Mouse (Mus musculus) kidney, postnatal 0 days (tissue): ENCODE measurements around the gene Ipo4. TPM values are rescaled to one million over a fixed set of nuclear protein-coding genes. Genes with fewer than 3 reads are reported as not detected.

Source experiments
- ATAC-seq: fragments of 200-750 bp; cut with Nextera tagmentation; replicated peaks from 2 replicates; pipeline ENCODE4 v1.8.0; 2017; ENCODE audit warnings: low read depth, moderate number of reproducible peaks, moderate TSS enrichment, moderate library complexity; ENCODE audit not compliant: low FRiP score
- DNase-seq: peaks from one replicate; pipeline ENCODE4 v3.0.0-alpha.2; 2016; ENCODE audit warnings: low spot score
- H3K27ac ChIP-seq: fragments of 300-500 bp; sonication (generic); 2 replicates; pipeline ENCODE4 v1.5.1; 2014; ENCODE audit warnings: mild to moderate bottlenecking
- H3K27me3 ChIP-seq: fragments of 300-500 bp; sonication (generic); 2 replicates; pipeline ENCODE4 v1.6.1; 2014; ENCODE audit warnings: low read length, mixed read lengths; ENCODE audit not compliant: insufficient read depth
- H3K36me3 ChIP-seq: fragments of 300-500 bp; sonication (generic); 2 replicates; pipeline ENCODE4 v1.6.1; 2014; ENCODE audit warnings: low read length, mixed read lengths; ENCODE audit not compliant: insufficient read depth
- H3K4me1 ChIP-seq: fragments of 300-500 bp; sonication (generic); replicated peaks from 2 replicates; pipeline ENCODE4 v1.6.1; 2014; ENCODE audit warnings: antibody characterized with exemption, low read length, mixed read lengths; ENCODE audit not compliant: insufficient read depth
- H3K4me2 ChIP-seq: fragments of 300-500 bp; sonication (generic); 2 replicates; pipeline ENCODE4 v1.6.1; 2014; ENCODE audit warnings: mild to moderate bottlenecking, low read length, moderate library complexity, mixed read lengths
- H3K4me3 ChIP-seq: fragments of 300-500 bp; sonication (generic); replicated peaks from 2 replicates; pipeline ENCODE4 v1.5.1; 2014; ENCODE audit warnings: low read depth, low read length
- H3K9ac ChIP-seq: fragments of 300-500 bp; sonication (generic); 2 replicates; pipeline ENCODE4 v1.6.1; 2014; ENCODE audit warnings: low read depth, low read length
- H3K9me3 ChIP-seq: fragments of 300-500 bp; sonication (generic); replicated peaks from 2 replicates; pipeline ENCODE4 v1.6.1; 2016; ENCODE audit warnings: low read length, inconsistent platforms, mixed read lengths
- CTCF ChIP-seq: IDR thresholded peaks from 2 replicates; pipeline ENCODE4 v1.5.1; 2016; ENCODE audit warnings: antibody characterized with exemption, low read depth, mild to moderate bottlenecking, moderate library complexity
- WGBS: fragments of 180-500 bp; shearing (Covaris S2); extraction: QIAGEN DNeasy Blood & Tissue Kit; methylation state at CpG from one replicate; pipeline ENCODE4 v1.1.7; 2014; 5-methylcytosine and 5-hydroxymethylcytosine counted together
- polyA plus RNA-seq: library from polyadenylated mRNA; unstranded; fragments of >200 nt; fragmentation: Nextera tagmentation; extraction: Ambion mirVana; gene quantifications from 2 replicates; pipeline ENCODE4 v1.2.1, GENCODE M21; 2015

Ipo4 gene
- polyA plus RNA-seq, 1 experiment from 2014 or later: 58.5 TPM

DNA sequence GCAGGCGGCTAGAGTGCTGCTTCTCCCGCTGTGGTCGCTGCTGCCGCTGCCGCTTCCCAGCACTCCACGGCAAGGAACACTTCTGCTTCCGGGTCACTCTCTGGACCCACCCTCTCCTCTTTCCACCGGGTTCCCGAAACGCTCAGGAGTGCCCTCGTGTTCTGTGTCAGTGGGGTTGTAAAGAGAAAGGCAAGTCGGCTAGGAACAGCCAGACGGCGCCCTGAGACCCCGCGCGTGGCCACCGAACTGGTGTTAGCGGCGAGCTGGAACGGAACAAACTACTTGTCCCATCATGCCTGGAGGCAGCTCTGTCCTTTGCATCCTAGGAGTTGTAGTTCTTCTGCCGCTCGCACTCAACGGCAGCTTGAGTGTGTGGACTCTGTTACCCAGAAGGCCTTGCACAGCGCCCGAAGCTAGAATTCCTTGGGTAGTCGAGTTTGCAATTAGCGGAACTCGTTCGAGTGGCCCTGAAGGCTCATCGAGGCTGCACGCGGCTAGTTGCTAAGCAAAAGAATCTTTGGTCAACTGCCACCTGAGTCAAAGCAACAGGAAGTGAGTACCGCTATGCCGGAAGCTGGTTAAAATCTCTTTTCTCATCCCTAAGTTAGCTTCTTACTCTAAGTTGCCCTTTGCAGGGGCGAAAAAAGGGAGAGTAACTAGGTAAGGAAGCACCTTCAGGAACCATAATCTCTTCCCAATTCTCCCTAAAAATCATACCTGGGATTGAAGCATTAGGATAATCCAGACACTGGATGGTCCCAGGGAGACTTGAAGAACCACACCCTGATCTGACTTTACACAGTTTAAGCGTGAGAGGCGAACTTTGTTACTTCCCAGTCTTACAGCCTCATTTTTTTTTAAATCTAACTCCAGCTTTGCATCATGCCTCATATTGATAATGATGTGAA, 36.3 kb upstream of the Ipo4 start, which contains the start of the genes Gmpr2 and Nedd8:
TSS of gene Gmpr2 (plus strand) at position 109 of the 908 bp plus-strand sequence.
TSS of gene Nedd8 (minus strand) at position 292 of the 908 bp plus-strand sequence.
- under 1% methylated on average over 38 of the region's 38 CpGs for WGBS
- H3K27ac ChIP-seq: peak within 1 kb of the TSS; percentile 82
- peak; percentile 99 for DNase-seq
- H3K4me2 ChIP-seq: peak within 1 kb of the TSS; percentile 76
- H3K36me3 ChIP-seq: peaks cover 14% of the 10 kb centered on the region
- peak within 1 kb of the TSS; percentile 70 for H3K4me3 ChIP-seq
- peak; percentile 94 for ATAC-seq
- no peaks in the 10 kb centered on the region for H3K27me3 ChIP-seq
- TF ChIP-seq CTCF: no peak
- peaks cover 13% of the 10 kb centered on the region for H3K4me1 ChIP-seq
- no peaks in the 10 kb centered on the region for H3K9me3 ChIP-seq
- peak within 1 kb of the TSS; percentile 81 for H3K9ac ChIP-seq

DNA sequence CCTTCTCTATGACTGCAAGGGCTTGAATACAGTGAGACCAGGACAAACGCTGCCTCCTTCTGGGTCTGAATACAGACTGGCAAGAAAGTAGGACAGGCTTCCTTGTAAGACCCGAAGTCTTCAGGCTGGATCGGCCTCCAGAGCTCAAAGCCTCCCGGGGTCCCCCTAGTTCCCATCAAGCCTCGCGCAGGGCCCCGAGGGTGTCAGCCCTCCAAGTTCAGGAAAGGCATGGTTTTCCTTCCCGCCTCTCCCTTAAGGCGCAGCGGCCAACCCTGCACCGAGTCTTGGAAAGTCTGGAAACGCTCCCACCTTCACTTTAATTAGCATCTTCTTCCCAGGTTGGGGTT, 35.7 kb upstream of the Ipo4 start:
- ATAC-seq: peak; percentile 37; the same call in 1 of the 2 replicates
- Histone ChIP-seq H3K36me3 (peaks cover 13% of the 10 kb centered on the region), H3K27ac (peak overlapping the region; percentile 82), H3K9me3 (no peaks in the 10 kb centered on the region), H3K9ac (peak overlapping the region; percentile 81), H3K4me3 (peak overlapping the region; percentile 70), H3K4me2 (peak overlapping the region; percentile 76), H3K4me1 (peaks cover 13% of the 10 kb centered on the region), H3K27me3 (no peaks in the 10 kb centered on the region)
- WGBS: under 1% methylated on average over 12 of the region's 12 CpGs
- DNase-seq: no peak
- 0 out of 2 replicates have a peak, but pooled peaks have one; percentile 9 for TF ChIP-seq CTCF

DNA sequence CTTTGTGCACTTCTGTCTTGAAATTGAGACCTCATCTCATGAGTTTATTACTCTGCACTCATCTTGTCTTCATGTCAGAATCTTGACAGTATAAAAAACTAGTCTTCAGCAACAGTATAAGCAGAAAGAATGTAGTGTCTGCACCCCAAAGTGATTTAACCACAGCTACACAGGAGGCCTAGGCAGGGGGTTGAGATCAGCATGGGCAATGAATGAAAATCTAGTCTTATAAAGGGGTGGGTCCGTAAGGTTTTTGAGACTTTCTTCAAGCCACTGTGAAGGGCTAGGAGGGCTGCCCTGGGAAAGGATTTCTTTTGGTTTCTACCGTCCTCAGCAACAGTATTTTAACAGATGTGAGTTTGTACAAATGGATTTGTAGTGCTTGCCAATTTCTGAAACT, 24.9 kb upstream of the Ipo4 start:
- DNase-seq (no peak), ATAC-seq (no peak)
- TF ChIP-seq CTCF: no peak
- Histone ChIP-seq H3K4me1 (0 out of 2 replicates have a peak, but pooled peaks cover 3% of the 10 kb centered on the region), H3K27me3 (no peaks in the 10 kb centered on the region), H3K4me3 (no peak overlapping the region; the same call in 1 of the 2 replicates), H3K36me3 (peaks cover 14% of the 10 kb centered on the region; the same call in 1 of the 2 replicates), H3K27ac (no peak overlapping the region), H3K9me3 (no peaks in the 10 kb centered on the region), H3K4me2 (0 out of 2 replicates have a peak overlapping the region, but pooled peaks have one; percentile 53), H3K9ac (0 out of 2 replicates have a peak overlapping the region, but pooled peaks have one; percentile 8)
- 56% methylated on average over 2 of the region's 2 CpGs for WGBS

DNA sequence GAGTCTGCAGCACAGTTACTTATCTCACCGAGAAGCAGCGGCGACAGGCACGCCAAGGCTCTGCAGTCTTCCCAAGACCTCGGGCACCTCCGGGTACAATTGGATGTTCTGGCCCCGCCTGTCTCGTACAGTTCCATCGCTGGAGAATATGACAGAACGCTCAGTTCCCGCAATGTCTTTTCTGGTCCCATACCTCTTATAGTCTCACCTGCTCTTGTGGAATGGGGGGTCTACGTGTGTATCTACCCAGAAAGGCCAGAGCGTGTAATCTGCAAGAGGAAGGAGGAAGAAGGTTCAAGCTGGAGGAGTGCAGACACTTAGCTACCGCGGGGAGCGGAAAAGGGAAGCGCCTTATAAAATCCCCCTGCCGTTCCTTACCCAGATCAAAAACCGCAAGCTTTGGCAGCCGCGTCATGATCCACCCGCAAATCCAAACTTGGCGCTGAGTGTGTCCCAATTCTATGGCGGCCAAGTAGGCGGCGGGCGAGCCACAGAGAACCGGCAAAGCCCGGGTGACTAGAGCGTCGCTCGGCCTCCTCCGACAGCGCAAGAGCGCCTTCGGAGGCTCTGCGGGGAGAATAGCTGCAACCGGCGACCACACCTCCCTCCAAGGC, 24.3 kb upstream of the Ipo4 start, which contains the start of gene Mdp1:
TSS of gene Mdp1 (minus strand) at position 549 of the 614 bp plus-strand sequence.
- TF ChIP-seq CTCF: peak; percentile 57
- H3K4me3 ChIP-seq: peak within 1 kb of the TSS; percentile 72
- peak within 1 kb of the TSS; percentile 60; the same call in 1 of the 2 replicates for H3K27ac ChIP-seq
- peak within 1 kb of the TSS; percentile 77 for H3K9ac ChIP-seq
- no peaks in the 10 kb centered on the region for H3K27me3 ChIP-seq
- peak within 1 kb of the TSS; percentile 53 for H3K4me2 ChIP-seq
- peak; percentile 88 for ATAC-seq
- peaks cover 14% of the 10 kb centered on the region; the same call in 1 of the 2 replicates for H3K36me3 ChIP-seq
- WGBS: under 1% methylated on average over 39 of the region's 39 CpGs
- H3K9me3 ChIP-seq: no peaks in the 10 kb centered on the region
- DNase-seq: peak; percentile 95
- 0 out of 2 replicates have a peak, but pooled peaks cover 3% of the 10 kb centered on the region for H3K4me1 ChIP-seq

DNA sequence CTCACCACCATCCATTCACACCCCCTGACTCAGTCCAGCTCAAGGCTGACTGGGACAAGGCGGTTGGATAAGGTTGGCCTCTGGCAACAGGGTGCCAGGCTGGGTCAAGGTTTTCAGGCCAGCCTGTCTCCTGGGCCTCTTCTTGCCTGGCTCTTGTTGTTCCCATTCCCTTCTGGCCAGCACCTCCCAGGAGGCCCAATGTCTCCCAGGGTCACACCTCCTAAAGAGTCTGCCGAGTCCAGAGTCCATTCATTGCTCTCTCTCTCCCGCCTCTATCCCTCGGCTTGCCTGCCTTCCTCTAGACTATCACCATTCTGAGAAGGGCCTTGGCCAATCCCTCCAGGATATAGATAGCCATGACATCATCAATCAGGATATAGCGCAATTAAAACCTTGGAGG, 22.3 kb upstream of the Ipo4 start:
- Histone ChIP-seq H3K4me1 (0 out of 2 replicates have a peak, but pooled peaks cover 3% of the 10 kb centered on the region), H3K4me2 (no peak overlapping the region), H3K4me3 (no peak overlapping the region), H3K27me3 (no peaks in the 10 kb centered on the region), H3K9me3 (no peaks in the 10 kb centered on the region), H3K36me3 (peaks cover 11% of the 10 kb centered on the region; the same call in 1 of the 2 replicates), H3K27ac (no peak overlapping the region), H3K9ac (no peak overlapping the region)
- 81% methylated on average over 5 of the region's 5 CpGs for WGBS
- DNase-seq (no peak), ATAC-seq (peak; percentile 61)
- TF ChIP-seq CTCF: no peak

DNA sequence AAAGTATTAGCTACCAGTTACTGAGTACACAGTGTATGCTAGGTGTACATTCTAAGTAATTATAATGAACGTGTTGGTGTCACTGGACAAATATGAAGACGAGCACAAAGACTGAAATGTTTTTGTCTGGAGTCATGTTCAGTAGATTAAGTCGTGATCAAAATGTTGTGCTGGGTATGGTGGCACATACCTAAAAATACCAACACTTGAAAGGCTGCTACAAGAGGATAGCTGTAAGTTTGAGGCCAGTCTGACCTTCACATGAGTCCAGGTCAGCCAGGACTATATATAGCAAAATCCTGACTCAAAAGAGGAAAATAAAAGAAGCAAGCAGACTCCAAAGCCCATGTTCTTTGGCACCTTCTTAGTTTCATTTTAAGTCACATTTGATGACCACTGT, 21.2 kb upstream of the Ipo4 start:
- DNase-seq (no peak), ATAC-seq (no peak)
- 0 out of 2 replicates have a peak, but pooled peaks cover 3% of the 10 kb centered on the region for H3K4me1 ChIP-seq
- no peak overlapping the region for H3K9ac ChIP-seq
- no peak for TF ChIP-seq CTCF
- H3K4me3 ChIP-seq: no peak overlapping the region
- H3K9me3 ChIP-seq: no peaks in the 10 kb centered on the region
- no peak overlapping the region for H3K4me2 ChIP-seq
- H3K36me3 ChIP-seq: peaks cover 6% of the 10 kb centered on the region; the same call in 1 of the 2 replicates
- H3K27me3 ChIP-seq: no peaks in the 10 kb centered on the region
- 87% methylated on average over 3 of the region's 3 CpGs for WGBS
- no peak overlapping the region for H3K27ac ChIP-seq
